Mouse (Mus musculus) liver, postnatal 0 days (tissue): ENCODE results near the gene Ngfr. TPM values are rescaled to one million over a fixed set of nuclear protein-coding genes. Genes with fewer than 3 reads are reported as not detected.
"Not testable (repeated sequence)": the region's sequence is repeated elsewhere in the genome, so short reads cannot be mapped to it uniquely, and the experiment has no call there.

Source experiments
- ATAC-seq: fragments of 200-750 bp; cut with Nextera tagmentation; 2 replicates; pipeline ENCODE4 v1.8.0; 2017; ENCODE audit warnings: mild to moderate bottlenecking, moderate library complexity
- DNase-seq: peaks from one replicate; pipeline ENCODE4 v3.0.0-alpha.2; 2016
- H3K27ac ChIP-seq: fragments of 300-500 bp; sonication (generic); 2 replicates; pipeline ENCODE4 v1.5.1; 2014; ENCODE audit warnings: antibody characterized with exemption, moderate library complexity, mild to moderate bottlenecking, low read depth
- H3K27me3 ChIP-seq: fragments of 300-500 bp; sonication (generic); 2 replicates; pipeline ENCODE4 v1.6.1; 2014; ENCODE audit warnings: low read length, control low read depth, mixed read lengths; ENCODE audit not compliant: insufficient read depth
- H3K36me3 ChIP-seq: fragments of 300-500 bp; sonication (generic); replicated peaks from 2 replicates; pipeline ENCODE4 v1.6.1; 2014; ENCODE audit warnings: mild to moderate bottlenecking, control low read depth, low read length, moderate library complexity, mixed read lengths; ENCODE audit not compliant: insufficient read depth
- H3K4me1 ChIP-seq: fragments of 300-500 bp; sonication (generic); 2 replicates; pipeline ENCODE4 v1.6.1; 2014; ENCODE audit warnings: antibody characterized with exemption, mild to moderate bottlenecking, control low read depth; ENCODE audit not compliant: insufficient read depth
- H3K4me2 ChIP-seq: fragments of 300-500 bp; sonication (generic); 2 replicates; pipeline ENCODE4 v1.6.1; 2014; ENCODE audit warnings: low read depth, mild to moderate bottlenecking, low read length, moderate library complexity, mixed read lengths
- H3K4me3 ChIP-seq: fragments of 300-500 bp; sonication (generic); 2 replicates; pipeline ENCODE4 v1.5.1; 2014; ENCODE audit warnings: low read depth, low read length
- H3K9ac ChIP-seq: fragments of 300-500 bp; sonication (generic); replicated peaks from 2 replicates; pipeline ENCODE4 v1.6.1; 2014; ENCODE audit warnings: mild to moderate bottlenecking, moderate library complexity
- H3K9me3 ChIP-seq: fragments of 300-500 bp; sonication (generic); 2 replicates; pipeline ENCODE4 v1.6.1; 2016; ENCODE audit warnings: mild to moderate bottlenecking, control low read depth, low read length, mixed read lengths
- CTCF ChIP-seq: sonication (generic); IDR thresholded peaks from 2 replicates; pipeline ENCODE4 v1.5.1; 2016; ENCODE audit warnings: antibody characterized with exemption, low read depth
- EP300 ChIP-seq: IDR thresholded peaks from 2 replicates; pipeline ENCODE4 v1.6.1; 2016; ENCODE audit warnings: antibody characterized with exemption, low read depth, mild to moderate bottlenecking
- WGBS: fragments of 180-500 bp; shearing (Covaris S2); extraction: QIAGEN DNeasy Blood & Tissue Kit; methylation state at CpG from one replicate; pipeline ENCODE4 v1.1.7; 2014; ENCODE audit not compliant: insufficient replicate concordance; 5-methylcytosine and 5-hydroxymethylcytosine counted together
- polyA plus RNA-seq: library from polyadenylated mRNA; unstranded; fragments of >200 nt; fragmentation: Nextera tagmentation; extraction: Ambion mirVana; gene quantifications from 2 replicates; pipeline ENCODE4 v1.2.1, GENCODE M21; 2015

Gene Ngfr
- polyA plus RNA-seq, 1 experiment from 2014 or later, result 1.7 TPM

DNA sequence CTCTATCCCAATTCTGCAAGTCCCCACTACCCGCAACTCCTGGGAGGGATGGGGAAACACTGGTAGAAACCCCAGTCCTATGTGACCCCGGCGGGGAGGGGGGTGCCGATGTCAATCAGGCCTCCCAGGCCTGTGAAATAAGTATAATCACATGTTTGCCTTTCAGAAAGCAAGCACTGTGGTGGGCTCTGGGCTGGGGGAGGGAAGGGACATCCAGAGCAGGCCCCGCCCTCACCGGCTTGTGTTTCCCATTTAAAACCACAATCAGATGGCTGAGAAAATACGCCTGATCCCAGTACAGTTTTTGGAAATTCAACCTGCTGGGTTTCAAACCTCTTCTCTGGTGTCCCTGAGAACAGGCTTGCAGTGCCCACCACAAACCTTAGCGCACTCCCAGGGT, 27.2 kb upstream of the Ngfr start:
- peaks cover 11% of the 10 kb centered on the region; the same call in 1 of the 2 replicates for H3K27me3 ChIP-seq
- no peaks in the 10 kb centered on the region for H3K36me3 ChIP-seq
- H3K4me3 ChIP-seq, result no peak overlapping the region
- no peak overlapping the region for H3K27ac ChIP-seq
- TF ChIP-seq CTCF, result no peak
- no peak for TF ChIP-seq EP300
- H3K9me3 ChIP-seq, result no peaks in the 10 kb centered on the region
- ATAC-seq (no peak), DNase-seq (no peak)
- 61% methylated on average over 8 of the region's 8 CpGs for WGBS
- H3K4me2 ChIP-seq, result no peak overlapping the region
- H3K9ac ChIP-seq, result no peak overlapping the region
- no peaks in the 10 kb centered on the region for H3K4me1 ChIP-seq

DNA sequence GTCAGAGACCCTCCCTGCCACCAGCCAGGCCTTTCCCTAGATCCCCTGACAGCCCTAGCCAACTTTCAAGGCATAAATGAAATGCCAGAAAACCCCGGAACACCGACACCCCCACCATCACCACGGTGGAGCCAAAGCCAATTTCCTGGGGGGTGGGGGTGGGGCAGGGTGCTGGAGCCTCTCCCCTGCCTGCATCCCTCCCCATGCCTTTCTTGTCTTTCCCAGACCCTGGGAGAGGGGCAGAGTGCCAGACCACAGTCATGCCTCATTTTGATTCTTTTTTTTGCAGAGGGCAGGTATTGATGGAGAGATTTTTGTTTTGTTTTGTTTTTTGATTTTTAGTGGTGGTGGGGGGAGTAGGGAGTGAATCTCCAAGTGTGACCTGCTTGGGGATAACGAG, 23.7 kb upstream of the Ngfr start:
- TF ChIP-seq CTCF, result no peak
- TF ChIP-seq EP300, result no peak
- H3K4me3 ChIP-seq, result no peak overlapping the region
- ATAC-seq (no peak), DNase-seq (no peak)
- H3K4me2 ChIP-seq, result no peak overlapping the region
- no peak overlapping the region for H3K27ac ChIP-seq
- no peak overlapping the region for H3K9ac ChIP-seq
- peaks cover 13% of the 10 kb centered on the region; the same call in 1 of the 2 replicates for H3K27me3 ChIP-seq
- no peaks in the 10 kb centered on the region for H3K9me3 ChIP-seq
- 30% methylated on average over 4 of the region's 4 CpGs for WGBS
- H3K4me1 ChIP-seq, result no peaks in the 10 kb centered on the region
- H3K36me3 ChIP-seq, result no peaks in the 10 kb centered on the region

- ATAC-seq (no peak), DNase-seq (no peak)
- no peaks in the 10 kb centered on the region for H3K9me3 ChIP-seq
- no peaks in the 10 kb centered on the region for H3K4me1 ChIP-seq
- no peak overlapping the region for H3K27ac ChIP-seq
- no peaks in the 10 kb centered on the region for H3K36me3 ChIP-seq
- H3K4me3 ChIP-seq, result no peak overlapping the region
- no peak for TF ChIP-seq CTCF
- no peak for TF ChIP-seq EP300
- no peak overlapping the region for H3K9ac ChIP-seq
- peaks cover 13% of the 10 kb centered on the region; the same call in 1 of the 2 replicates for H3K27me3 ChIP-seq
- WGBS, result 22% methylated on average over 15 of the region's 15 CpGs
- 0 out of 2 replicates have a peak overlapping the region, but pooled peaks have one; percentile 18 for H3K4me2 ChIP-seq
Measured at GRCm38 (mm10) chr11:95610391-95610902, 22.9 kb upstream of the Ngfr start.

DNA sequence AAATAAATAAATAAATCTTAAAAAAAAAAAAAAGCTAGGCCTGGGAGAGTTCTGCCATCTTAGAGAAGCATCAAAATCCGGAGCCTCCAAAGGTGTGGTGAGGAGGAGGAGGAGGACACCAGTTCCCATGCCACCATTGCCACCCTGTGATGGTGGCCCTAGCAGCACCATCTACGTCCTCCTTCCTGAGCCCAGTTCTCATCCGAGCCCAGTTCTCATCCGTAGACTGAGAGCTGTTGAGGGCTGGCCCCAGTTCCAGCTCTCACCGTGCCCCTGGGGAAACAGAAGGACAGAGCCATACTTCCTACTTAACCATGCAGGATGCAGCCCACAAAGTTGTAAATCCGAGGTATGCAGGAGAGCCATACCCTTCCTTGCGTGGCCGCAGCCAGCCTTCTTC, 22.4 kb upstream of the Ngfr start:
- H3K9ac ChIP-seq, result no peak overlapping the region
- 23% methylated on average over 8 of the region's 8 CpGs for WGBS
- no peak overlapping the region for H3K4me3 ChIP-seq
- TF ChIP-seq EP300, result no peak
- H3K4me1 ChIP-seq, result no peaks in the 10 kb centered on the region
- 0 out of 2 replicates have a peak overlapping the region, but pooled peaks have one; percentile 18 for H3K4me2 ChIP-seq
- no peaks in the 10 kb centered on the region for H3K36me3 ChIP-seq
- no peaks in the 10 kb centered on the region for H3K9me3 ChIP-seq
- H3K27ac ChIP-seq, result no peak overlapping the region
- H3K27me3 ChIP-seq, result peaks cover 13% of the 10 kb centered on the region; the same call in 1 of the 2 replicates
- DNase-seq (no peak), ATAC-seq (no peak)

- H3K9me3 ChIP-seq, DNase-seq: not testable (repeated sequence)
- 89% methylated on average over 4 of the region's 5 CpGs for WGBS
Measured at GRCm38 (mm10) chr11:95607286-95607685, 19.8 kb upstream of the Ngfr start.

GRCm38 (mm10) chr11:95598214-95599062, 10.9 kb upstream of the Ngfr start:
- DNase-seq, result no peak
- Histone ChIP-seq H3K4me3 (no peak overlapping the region), H3K36me3 (no peaks in the 10 kb centered on the region), H3K4me1 (peaks cover 9% of the 10 kb centered on the region; the same call in 1 of the 2 replicates), H3K9ac (no peak overlapping the region), H3K9me3 (no peaks in the 10 kb centered on the region), H3K4me2 (no peak overlapping the region), H3K27ac (no peak overlapping the region), H3K27me3 (peaks cover 27% of the 10 kb centered on the region)
- ATAC-seq, result no peak
- no peak for TF ChIP-seq EP300
- no peak for TF ChIP-seq CTCF
- WGBS, result 36% methylated on average over 14 of the region's 14 CpGs

More at GRCm38 (mm10) chr11:95607286-95607685, 19.8 kb upstream of the Ngfr start:
- H3K27me3 ChIP-seq, result peaks cover 13% of the 10 kb centered on the region; the same call in 1 of the 2 replicates
- H3K9ac ChIP-seq, H3K36me3 ChIP-seq, ATAC-seq, H3K4me3 ChIP-seq, H3K27ac ChIP-seq, H3K4me1 ChIP-seq, H3K4me2 ChIP-seq: not testable (repeated sequence)
